ENCODE assay signal across 19 mouse cellular contexts in genomic region chr5:135454256-135454655, GRCm38 (mm10). TPM values are rescaled to one million over a fixed set of nuclear protein-coding genes. Genes with fewer than 3 reads are reported as not detected.
DNase-seq lines count a peak whose midpoint lies in the region; ATAC-seq and TF ChIP-seq lines count a peak whose summit lies in the region.
"Had no signal": no experiment of that assay in that cellular context is flagged by ENCODE, and none has a peak within 500 bp of the region (broad histone marks: within the 10 kb centered on the region; RNA-seq: fewer than 3 reads in every experiment).

No protein-coding gene starts in this region.

- whole genome bisulfite sequencing in hindbrain, embryonic 11.5 days: 98% methylated on average over 2 of the region's 2 CpGs
- 100% methylated on average over 2 of the region's 2 CpGs for WGBS in hindbrain, embryonic 12.5 days
- WGBS in liver, embryonic 14.5 days (ENCODE audit: insufficient replicate concordance): 82% methylated on average over 2 of the region's 2 CpGs
- 96% methylated on average over 2 of the region's 2 CpGs for WGBS in embryonic facial prominence, embryonic 10.5 days

- no peaks in the 10 kb centered on the region for H3K4me1 ChIP-seq in hindbrain, embryonic 11.5 days (replicated peaks; ENCODE audit: control insufficient read depth, insufficient read depth, low read length)
- H3K4me1 ChIP-seq in hindbrain, embryonic 12.5 days: no peaks in the 10 kb centered on the region
- H3K4me1 ChIP-seq in liver, embryonic 14.5 days (replicated peaks; ENCODE audit: control insufficient read depth in 2 of 2, insufficient read depth in 2 of 2, low read length in 1 of 2): no peaks in the 10 kb centered on the region
- H3K4me1 ChIP-seq in embryonic facial prominence, embryonic 10.5 days: peaks cover 9% of the 10 kb centered on the region
- H3K4me1 ChIP-seq: neural tube, embryonic 12.5 days had no signal

- DNase-seq in hindbrain, embryonic 11.5 days (ENCODE audit: low spot score): peak; percentile 20
- no peak for DNase-seq in liver, embryonic 14.5 days (ENCODE audit: low read depth in 3 of 3, low spot score in 3 of 3)
- no peak for DNase-seq in liver
- DNase-seq in CD4-positive helper T cell, adult 2 months (ENCODE audit: low read depth, low spot score): peak; percentile 10
- DNase-seq in NIH3T3 (ENCODE audit: low read depth): peak; percentile 16
- no peak for DNase-seq in embryonic facial prominence, embryonic 10.5 days (ENCODE audit: low spot score)
- DNase-seq in adrenal gland, adult (ENCODE audit: inconsistent age in 2 of 2, low spot score in 1 of 2): no peak
- DNase-seq: adrenal gland, postnatal 14 days; cerebellum, adult 9-11 months; embryo, embryonic 11 days; gastrocnemius, postnatal 14 days; kidney, postnatal 25 days; thymus, postnatal 14 days had no signal

- H3K9ac ChIP-seq in hindbrain, embryonic 11.5 days (ENCODE audit: low read depth, low read length): no peak overlapping the region
- no peak overlapping the region for H3K9ac ChIP-seq in hindbrain, embryonic 12.5 days
- no peak overlapping the region for H3K9ac ChIP-seq in liver, embryonic 14.5 days (replicated peaks)
- H3K9ac ChIP-seq: neural tube, embryonic 12.5 days had no signal

- peaks cover 20% of the 10 kb centered on the region; the same call in 1 of the 2 replicates for H3K36me3 ChIP-seq in hindbrain, embryonic 11.5 days (ENCODE audit: control insufficient read depth, insufficient read depth, low read length)
- H3K36me3 ChIP-seq in hindbrain, embryonic 12.5 days: peaks cover 81% of the 10 kb centered on the region
- H3K36me3 ChIP-seq in liver, embryonic 14.5 days (replicated peaks; ENCODE audit: control insufficient read depth, insufficient read depth, low read depth): no peaks in the 10 kb centered on the region
- peaks cover 100% of the 10 kb centered on the region for H3K36me3 ChIP-seq in embryonic facial prominence, embryonic 10.5 days (replicated peaks)

- no peak for TF ChIP-seq EP300 in liver, embryonic 14.5 days (IDR thresholded peaks at IDR 0.05; ENCODE audit: low read depth)

- TF ChIP-seq CTCF in liver, embryonic 14.5 days (IDR thresholded peaks at IDR 0.05; ENCODE audit: low read depth): peak; percentile 38

- peaks cover 3% of the 10 kb centered on the region; the same call in 1 of the 2 replicates for H3K9me3 ChIP-seq in hindbrain, embryonic 11.5 days (ENCODE audit: control insufficient read depth, low read length)
- H3K9me3 ChIP-seq in hindbrain, embryonic 12.5 days (replicated peaks): peaks cover 5% of the 10 kb centered on the region; the same call in 1 of the 2 replicates
- no peaks in the 10 kb centered on the region for H3K9me3 ChIP-seq in liver, embryonic 14.5 days (ENCODE audit: control insufficient read depth, low read length)
- peaks cover 12% of the 10 kb centered on the region; the same call in 1 of the 2 replicates for H3K9me3 ChIP-seq in embryonic facial prominence, embryonic 10.5 days

- ATAC-seq in hindbrain, embryonic 11.5 days (ENCODE audit: low FRiP score): no peak
- ATAC-seq in hindbrain, embryonic 12.5 days (ENCODE audit: low FRiP score): no peak
- no peak for ATAC-seq in liver, embryonic 14.5 days (ENCODE audit: insufficient read depth)
- ATAC-seq: forebrain, embryonic 14.5 days; inflammation-experienced regulatory T-cells, adult 6 months had no signal

- no peak overlapping the region for H3K4me3 ChIP-seq in hindbrain, embryonic 11.5 days (ENCODE audit: low read depth, low read length)
- no peak overlapping the region for H3K4me3 ChIP-seq in hindbrain, embryonic 12.5 days
- no peak overlapping the region for H3K4me3 ChIP-seq in liver, embryonic 14.5 days (ENCODE audit: insufficient read depth in 1 of 2, low read depth in 2 of 2, low read length in 2 of 2)
- H3K4me3 ChIP-seq in embryonic facial prominence, embryonic 10.5 days: no peak overlapping the region
- H3K4me3 ChIP-seq: neural tube, embryonic 12.5 days had no signal

- no peak overlapping the region for H3K27ac ChIP-seq in hindbrain, embryonic 11.5 days (ENCODE audit: low read depth, low read length)
- H3K27ac ChIP-seq in hindbrain, embryonic 12.5 days: no peak overlapping the region
- H3K27ac ChIP-seq in liver, embryonic 14.5 days: no peak overlapping the region
- H3K27ac ChIP-seq in embryonic facial prominence, embryonic 10.5 days (replicated peaks): no peak overlapping the region
- H3K27ac ChIP-seq: neural tube, embryonic 12.5 days had no signal

- H3K27me3 ChIP-seq in hindbrain, embryonic 11.5 days (ENCODE audit: control insufficient read depth, insufficient read depth, low read length): no peaks in the 10 kb centered on the region
- no peaks in the 10 kb centered on the region for H3K27me3 ChIP-seq in hindbrain, embryonic 12.5 days
- no peaks in the 10 kb centered on the region for H3K27me3 ChIP-seq in liver, embryonic 14.5 days (ENCODE audit: control insufficient read depth, insufficient read depth, low read length)
- H3K27me3 ChIP-seq in embryonic facial prominence, embryonic 10.5 days (replicated peaks; ENCODE audit: low read depth, poor library complexity, severe bottlenecking): no peaks in the 10 kb centered on the region
- H3K27me3 ChIP-seq: CH12.LX; neural tube, embryonic 12.5 days had no signal

- H3K4me2 ChIP-seq in hindbrain, embryonic 11.5 days (replicated peaks; ENCODE audit: low read depth, low read length): no peak overlapping the region
- no peak overlapping the region for H3K4me2 ChIP-seq in hindbrain, embryonic 12.5 days (replicated peaks)
- H3K4me2 ChIP-seq in liver, embryonic 14.5 days (ENCODE audit: low read depth): no peak overlapping the region
- H3K4me2 ChIP-seq: heart, embryonic 11.5 days; neural tube, embryonic 12.5 days had no signal

RNA-seq across cellular contexts. Expression of gene Pom121, which starts 59.9 kb away (rescaled TPM):
- 14.5 and 19.9 TPM in 2 replicates for polyA plus RNA-seq in hindbrain, embryonic 11.5 days (2014; fragmentation: Nextera tagmentation; extraction: Ambion mirVana)
- polyA plus RNA-seq in hindbrain, embryonic 12.5 days (2016; fragmentation: Nextera tagmentation; extraction: Ambion mirVana): 20.0 and 21.7 TPM in 2 replicates
- polyA plus RNA-seq in liver, embryonic 14.5 days (2012; rRNA removed): 7.6 and 9.7 TPM in 2 replicates
- 5.4 and 7.0 TPM in 2 replicates for polyA plus RNA-seq in liver, embryonic 14.5 days (2014; fragmentation: Nextera tagmentation; extraction: Ambion mirVana)
- 20.1 and 20.3 TPM in 2 replicates for polyA plus RNA-seq in embryonic facial prominence, embryonic 10.5 days (2016; fragmentation: Nextera tagmentation; extraction: Ambion mirVana)

Comparison
In these comparisons a context has a peak if more than half of its experiments do, and no peak if none do; other contexts are left out.
1. DNase-seq: peak in hindbrain, embryonic 11.5 days (single experiment), CD4-positive helper T cell, adult 2 months (single experiment) and NIH3T3 (single experiment); none in liver, embryonic 14.5 days (0 of 3), liver (single experiment), embryonic facial prominence, embryonic 10.5 days (single experiment) and adrenal gland, adult (0 of 2).